Mouse (Mus musculus) CD8-positive naive resting alpha-beta T cell, adult 2 months (primary cell): ENCODE results near the gene Pum1.
"Not testable (repeated sequence)": the region's sequence is repeated elsewhere in the genome, so short reads cannot be mapped to it uniquely, and the experiment has no call there.

Experiments used
- DNase-seq, 2 experiments: peaks; one replicate each; pipeline ENCODE4 v3.0.0; 2022; ENCODE audit warnings: low read depth in 2 of 2, low spot score in 2 of 2

Gene Pum1

DNA sequence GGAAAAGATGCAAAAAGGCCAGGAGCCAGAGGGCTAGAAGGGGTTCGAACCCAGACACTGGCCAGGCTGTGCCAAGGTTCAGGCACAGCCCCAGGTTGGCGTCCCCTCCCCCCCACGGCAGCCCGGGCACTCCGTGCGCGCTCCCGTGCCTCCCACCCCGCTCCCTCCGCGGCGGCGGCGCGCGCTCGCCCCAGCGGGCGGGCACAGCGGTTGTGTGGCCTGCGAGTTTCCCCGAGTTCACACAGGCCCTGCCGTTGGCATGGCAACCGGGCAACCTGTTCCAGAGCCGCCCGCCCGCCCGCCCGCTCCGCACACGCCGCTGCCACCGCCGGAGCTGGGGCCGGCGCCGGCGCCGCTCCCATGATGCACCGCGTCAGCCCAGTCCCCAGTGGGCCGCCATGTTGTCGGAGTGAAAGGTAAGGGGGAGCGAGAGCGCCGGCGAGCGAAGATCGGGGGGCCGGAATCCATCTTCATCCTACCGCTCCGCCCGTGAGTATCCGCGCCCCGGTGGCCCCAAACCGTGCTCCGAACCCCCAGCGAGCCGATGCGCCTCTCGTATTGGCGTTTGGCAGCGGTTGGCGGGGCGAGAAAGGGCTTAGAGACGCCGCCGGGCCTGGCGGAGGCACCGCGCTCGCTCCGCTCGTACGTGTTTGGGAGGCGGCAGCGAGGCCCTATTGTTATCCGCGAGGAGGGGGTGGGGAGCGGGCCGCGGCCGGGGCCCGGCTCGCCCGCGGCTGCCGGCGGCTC lies at the start of gene Pum1:
Gene Pum1 (plus strand): TSS at position 343 of the 747 bp plus-strand sequence.
- DNase-seq, result peak; percentile 75 to 79

DNA sequence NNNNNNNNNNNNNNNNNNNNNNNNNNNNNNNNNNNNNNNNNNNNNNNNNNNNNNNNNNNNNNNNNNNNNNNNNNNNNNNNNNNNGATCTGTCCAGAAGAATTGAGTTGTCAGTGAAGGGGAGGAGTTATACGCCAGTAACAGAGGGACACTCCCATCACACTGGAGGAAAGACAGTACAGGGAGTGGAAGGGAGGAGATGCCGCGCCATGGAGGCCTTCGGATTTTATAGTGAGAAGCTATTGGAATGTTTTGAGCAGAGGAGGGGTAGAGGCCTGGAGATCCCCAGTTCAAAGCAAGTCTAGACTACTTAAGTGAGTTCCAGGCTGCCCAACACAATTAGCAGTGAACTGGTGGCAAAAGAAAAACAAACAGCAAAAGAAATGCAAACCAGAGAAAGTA lies 33.7 kb upstream of the Pum1 start:
- DNase-seq, result no peak

DNA sequence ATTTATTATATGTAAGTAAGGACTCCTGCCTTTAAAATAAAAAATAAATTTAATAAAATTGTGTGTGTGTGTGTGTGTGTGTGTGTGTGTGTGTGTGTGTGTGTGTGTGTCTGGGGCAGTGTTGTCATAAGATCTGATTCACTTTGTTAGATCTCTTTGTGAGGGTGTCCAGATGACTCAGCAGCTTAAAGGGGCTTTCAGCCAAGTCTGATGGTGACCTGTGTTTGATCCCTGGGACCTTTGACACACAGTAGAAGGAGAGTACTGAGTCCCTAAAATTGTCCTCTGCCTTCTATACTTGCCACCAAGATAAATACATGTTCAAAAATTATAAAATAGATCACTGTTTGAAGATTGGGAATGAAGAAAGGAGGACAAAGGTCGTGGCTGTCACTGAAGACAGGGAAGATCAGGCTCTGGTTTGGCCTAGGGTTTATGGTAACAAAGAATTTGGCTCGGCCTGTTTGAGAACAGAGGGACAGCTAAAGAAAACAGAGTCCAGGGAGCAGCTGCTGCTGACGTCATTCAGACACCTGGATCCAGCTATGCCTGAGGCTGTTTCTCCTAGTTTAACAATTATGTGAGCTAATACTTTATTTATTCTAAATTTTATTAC lies 32.8 kb upstream of the Pum1 start:
- DNase-seq, result no peak

DNA sequence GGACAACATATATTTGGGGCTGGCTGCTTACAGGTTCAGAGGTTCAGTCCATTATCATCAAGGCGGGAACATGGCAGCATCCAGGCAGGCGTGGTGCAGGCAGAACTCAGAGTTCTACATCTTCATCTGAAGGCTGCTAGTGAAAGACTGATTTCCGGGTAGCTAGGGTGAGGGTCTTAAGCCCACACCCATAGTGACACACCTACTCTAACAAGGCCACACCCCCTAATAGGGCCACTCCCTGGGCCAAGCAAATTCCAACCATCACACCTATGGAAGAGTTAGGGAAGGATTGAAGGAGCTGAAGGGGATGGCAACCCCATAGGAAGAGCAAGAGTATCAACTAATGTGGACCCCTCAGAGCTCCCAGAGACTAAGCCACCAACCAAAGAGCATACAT lies 28.0 kb upstream of the Pum1 start:
- DNase-seq, result not testable (repeated sequence)

DNA sequence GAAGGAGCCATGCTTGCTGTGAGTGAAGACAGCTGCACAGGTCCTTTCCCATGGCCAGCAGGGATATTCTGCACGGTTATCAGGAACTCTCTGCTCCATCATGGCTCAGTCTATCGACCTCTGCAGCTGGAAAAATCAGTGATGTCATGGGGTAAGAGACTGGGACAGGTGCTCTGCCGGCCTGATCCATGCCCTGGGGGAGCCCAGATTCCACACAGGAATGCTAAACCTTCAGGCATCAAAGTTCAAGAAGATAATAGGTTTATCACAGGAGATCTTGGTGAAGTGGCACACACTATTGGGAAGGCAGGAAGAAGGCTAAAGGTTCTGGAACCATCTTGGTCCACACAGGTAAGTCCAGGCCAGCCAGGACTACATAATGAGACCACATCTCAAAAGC lies 26.4 kb upstream of the Pum1 start:
- no peak for DNase-seq

DNA sequence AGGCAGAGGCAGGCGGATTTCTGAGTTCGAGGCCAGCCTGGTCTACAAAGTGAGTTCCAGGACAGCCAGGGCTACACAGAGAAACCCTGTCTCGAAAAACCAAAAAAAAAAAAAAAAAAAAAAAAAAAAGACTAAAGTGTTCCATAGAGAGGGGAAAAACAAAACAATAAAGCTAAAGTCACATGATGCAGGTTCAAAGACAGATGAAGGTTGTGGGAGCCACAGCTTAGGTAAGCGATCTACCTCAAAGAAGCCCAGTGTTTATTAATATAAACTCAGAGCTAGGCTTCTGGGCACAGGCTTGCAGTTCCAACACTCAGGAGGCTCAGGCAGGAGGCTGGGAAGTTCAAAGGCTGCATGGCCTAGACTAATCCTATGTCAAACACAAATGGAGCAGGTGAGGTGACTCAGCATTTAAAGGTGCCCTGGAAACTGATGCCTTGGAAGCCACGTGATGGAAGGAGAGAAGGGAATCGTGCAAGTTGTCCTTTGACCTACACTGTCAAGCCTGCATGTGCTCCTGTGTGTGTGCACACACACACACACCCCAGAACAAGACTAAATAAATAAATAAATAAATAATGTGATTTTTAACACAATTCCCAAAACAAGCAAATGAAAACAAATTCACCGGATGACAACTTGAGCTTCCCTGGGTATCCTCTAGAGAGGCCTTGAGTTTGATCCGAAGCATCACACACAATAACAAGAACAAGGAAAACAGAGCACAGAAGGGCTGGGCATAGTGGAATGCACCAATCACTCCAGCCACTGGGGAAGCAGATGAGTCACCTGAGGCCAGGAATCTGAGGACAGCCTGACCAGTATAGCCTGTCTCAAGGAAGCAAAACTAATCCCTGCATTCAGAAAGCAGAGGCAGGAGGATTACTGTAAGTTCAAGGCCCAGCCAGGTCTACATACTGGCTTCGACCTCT lies 25.4 kb upstream of the Pum1 start:
- DNase-seq, result no peak

DNA sequence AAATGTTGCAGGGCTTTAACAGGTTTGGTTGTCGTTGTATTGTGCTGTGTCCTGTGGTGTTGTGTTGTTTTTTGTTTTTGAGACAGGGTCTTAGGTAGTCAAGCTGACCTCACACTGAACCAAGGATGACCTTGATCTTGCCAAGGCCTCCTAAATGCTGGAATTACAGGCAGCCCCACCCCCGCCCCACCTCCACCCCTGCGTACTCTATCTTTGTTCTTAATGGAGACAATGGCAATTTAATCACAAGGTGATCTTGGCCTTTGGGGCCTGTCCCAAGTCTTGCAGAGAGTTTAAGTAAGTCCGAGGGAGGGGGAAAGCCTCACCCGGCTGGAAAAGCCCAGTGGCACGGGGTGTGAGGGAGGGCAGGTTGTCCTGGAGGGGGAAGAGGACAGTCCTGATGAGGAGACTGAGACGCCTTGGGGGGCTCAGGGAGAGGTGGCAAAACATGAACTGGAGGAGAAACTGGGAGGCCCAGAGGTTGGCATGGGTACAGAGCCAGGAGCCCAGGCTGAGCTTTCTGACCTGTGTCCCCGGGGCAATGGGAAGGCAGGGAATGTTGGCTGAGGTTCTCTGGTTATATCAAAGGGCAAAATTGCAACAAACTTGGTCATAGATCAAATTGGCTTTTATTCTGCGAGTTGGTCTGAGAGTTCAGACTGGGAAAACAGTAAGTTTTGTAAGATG lies 22.9 kb upstream of the Pum1 start:
- DNase-seq, result no peak

DNA sequence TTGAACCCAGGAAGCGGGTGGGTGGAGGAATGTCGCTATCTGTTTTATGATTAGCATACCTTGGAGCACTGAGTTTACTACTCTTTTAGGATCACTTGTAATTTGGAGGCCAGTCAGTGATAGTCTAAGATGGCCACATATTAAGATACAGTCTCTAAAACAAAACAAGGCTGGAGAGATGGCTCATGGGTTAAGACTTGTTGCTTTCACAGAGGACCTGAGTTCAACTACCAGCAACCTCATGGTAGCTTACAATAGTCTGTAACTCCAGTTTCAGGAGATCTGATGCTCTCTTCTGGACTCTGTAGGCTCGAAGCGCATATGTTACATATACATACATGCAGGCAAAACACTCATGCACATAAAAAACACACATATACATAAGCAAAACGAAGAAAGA lies 20.7 kb upstream of the Pum1 start:
- no peak for DNase-seq

DNA sequence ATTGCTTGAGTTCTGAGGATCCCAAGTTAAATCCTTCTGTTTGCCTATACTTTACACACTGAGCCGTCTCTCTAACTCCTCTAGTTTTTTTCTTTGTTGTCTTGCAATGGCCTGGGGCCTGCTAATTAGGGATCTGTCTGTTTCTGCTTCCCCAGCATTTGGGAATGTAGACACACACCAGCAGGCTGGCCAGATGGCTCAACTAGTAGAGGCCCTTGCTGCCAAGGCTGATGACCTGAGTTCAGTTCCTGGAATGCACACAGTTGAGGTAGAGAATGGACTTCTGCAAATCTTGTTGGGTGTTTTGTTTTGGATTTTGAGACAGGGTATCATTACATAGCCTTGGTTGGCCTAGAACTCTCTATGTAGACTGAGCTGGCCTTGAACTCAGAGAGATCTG lies 17.7 kb upstream of the Pum1 start:
- DNase-seq, result no peak

DNA sequence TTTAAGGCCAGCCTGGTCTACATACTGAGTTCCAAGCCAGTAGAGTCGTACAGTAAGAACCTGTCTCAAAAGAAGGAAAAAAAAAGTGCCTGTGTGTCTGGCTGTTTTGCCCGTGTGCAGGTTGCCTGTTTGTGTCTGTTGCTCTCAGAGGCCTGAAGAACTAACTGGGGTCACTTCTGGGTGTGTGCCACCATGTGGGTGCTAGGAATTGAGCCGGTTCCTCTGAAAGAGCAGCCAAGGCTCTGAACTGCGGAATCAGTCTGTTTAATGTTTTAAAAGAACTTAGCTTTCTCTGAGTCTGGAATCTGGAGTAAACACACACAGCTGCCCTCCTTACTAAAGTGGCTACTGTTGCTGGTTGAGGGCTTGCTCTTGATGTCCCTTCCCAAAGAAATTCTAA lies 11.8 kb upstream of the Pum1 start:
- DNase-seq, result no peak

DNA sequence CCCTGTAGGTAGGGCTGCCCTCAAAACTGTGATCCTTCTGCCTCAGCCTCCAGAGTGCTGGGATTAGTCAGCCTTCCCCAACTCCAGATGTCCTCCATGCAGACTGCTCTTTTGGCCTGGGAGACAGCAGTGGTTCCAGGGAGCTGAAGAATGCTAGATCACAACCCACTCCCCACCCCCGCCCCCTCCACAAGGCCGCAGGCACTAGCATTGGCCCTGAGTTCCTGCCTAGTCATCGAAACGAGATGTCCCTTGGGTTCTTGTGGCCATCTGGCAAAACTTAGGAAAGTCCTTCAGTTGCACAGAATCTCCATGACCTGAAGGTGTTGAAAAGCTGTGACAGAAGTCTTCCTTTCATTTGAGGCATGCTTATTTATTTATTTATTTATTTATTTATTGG lies 10.6 kb upstream of the Pum1 start:
- no peak for DNase-seq

DNA sequence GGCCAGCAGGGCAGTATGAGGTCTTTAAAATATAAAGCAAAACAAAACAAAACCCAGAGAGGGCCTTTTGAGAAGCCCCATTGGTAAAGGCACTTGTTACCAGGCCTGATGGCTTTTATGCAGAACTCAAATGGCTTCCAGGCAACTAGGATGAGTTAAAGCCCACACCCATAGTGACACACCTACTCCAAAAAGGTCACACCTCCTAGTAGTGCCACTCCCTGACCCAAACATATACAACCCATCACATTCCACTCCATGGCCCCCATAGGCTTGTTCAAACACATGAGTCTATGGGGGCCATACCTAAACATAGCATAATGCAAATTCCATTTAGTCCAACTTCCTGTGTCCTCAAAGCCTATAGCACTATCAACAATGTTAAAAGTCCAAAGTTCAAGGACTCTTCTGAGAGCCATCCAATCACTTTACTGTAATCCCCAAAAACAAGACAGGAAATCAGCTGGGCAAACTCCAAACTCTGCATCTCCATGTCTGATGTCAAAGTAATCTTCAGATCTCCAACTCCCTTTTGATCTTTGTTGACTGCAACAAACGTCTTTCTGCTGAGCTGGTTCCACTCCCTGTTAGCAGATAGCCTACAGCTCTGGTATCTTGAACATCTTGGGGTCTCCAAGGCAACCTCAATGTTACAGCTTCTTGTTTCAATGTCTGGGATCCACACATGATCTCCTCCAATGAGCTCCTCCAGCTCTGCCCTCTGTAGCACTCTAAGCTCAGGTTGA lies 5.1 kb upstream of the Pum1 start:
- DNase-seq, result no peak

DNA sequence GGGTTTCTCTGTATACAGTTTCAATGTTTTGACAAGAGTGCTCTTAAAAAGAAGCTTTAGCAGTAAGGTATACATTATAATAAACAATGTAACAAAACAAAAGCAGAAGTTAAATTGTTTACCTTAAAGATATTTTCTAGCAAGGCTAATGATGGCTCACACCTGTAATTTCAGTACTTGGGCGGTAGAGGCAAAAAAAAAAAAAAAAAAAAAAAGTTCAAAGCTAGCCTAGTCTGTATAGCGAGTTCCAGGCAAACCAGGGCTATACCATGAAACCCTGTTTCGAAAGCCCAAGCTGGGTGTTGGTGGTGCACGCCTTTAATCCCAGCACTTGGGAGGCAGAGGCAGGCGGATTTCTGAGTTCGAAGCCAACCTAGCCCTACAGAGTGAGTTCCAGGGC lies 3.7 kb upstream of the Pum1 start:
- no peak for DNase-seq

DNA sequence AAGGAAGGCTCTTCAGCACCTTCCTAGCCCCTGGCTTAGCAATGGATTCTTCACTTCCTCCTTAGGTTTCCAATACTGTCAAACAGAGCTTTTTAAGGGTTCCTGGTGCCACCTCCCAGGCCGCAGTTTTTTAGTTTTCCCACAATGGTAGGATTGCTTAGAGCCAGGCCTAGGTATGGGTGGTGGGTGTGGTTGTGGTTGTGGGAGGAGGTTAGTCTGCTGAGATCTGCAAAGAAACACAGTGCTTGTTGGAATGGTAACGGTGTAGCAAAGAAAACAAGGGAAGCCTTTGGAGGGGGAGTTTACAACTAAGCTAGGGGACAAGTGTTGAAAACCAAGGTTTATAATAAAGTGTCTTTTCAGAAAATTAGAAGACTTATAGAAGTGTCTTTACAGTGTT lies 3.0 kb upstream of the Pum1 start:
- DNase-seq, result no peak

DNA sequence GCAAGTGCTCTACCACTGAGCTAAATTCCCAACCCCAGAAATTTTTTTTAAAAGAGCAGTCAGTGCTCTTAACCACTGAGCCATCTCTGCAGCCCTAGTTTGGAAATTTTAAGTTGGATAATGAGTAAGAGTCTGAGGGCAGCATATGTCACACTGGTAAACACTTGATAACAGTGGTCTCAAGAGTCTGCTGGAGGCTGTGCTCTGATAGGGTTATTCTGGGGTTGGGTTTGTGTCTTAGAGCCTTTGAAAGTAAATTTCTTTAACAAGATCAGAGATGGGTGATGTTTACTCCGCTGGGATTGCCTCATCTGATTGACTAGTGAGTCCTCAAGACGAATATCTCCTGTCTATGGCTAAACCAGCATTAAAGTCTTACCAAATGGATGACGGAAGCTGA lies 2.0 kb upstream of the Pum1 start:
- no peak for DNase-seq

DNA sequence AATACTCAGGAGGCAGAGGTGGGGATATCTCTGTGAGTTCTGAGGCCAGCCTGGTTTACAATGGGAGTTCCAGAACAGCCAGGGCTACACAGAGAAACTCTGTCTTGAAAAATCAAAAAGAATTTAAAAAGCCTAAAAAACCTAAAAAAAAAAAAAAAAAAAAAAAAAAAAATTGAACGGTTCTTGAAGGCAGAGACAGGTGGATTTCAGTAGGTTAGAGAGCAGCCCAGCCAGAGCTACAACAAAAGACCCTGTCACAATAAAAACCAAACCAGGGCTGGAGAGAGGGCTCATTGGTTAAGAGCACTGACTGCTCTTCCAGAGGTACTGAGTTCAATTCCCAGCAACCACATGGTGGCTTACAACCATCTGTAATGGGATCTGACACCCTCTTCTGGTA lies 816 bp upstream of the Pum1 start:
- not testable (repeated sequence) for DNase-seq

DNA sequence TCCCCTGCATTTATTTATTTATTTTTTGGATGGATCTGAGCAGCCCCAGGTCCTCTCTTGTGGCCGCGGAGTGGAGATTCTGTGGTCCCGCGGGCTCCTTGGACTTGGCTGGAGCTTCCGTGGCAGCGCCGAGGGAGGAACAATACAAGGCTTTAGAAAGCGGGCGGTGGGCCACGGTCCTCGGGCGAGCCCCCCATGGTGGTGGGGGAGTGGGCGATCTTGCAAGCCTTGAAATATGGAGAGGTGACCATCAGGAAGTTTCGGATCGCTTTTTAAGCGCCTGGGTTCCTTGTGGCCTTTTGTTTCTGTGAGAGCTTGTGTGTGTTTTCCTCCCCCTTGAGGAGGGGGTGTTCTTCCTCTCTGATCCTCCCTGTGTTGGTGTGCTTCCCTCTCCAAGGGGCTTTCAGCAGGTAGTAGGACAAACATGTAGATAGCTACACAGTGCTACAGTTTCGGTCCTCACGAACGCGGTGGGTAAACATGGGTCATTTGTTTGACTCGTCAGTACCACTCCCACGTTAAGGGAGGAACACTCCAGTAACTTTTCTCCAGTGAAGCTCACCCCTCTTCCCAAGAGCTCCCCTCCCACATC lies 785 bp downstream of the Pum1 start:
- DNase-seq, result peak in 1 of 2 experiments; percentile 7

DNA sequence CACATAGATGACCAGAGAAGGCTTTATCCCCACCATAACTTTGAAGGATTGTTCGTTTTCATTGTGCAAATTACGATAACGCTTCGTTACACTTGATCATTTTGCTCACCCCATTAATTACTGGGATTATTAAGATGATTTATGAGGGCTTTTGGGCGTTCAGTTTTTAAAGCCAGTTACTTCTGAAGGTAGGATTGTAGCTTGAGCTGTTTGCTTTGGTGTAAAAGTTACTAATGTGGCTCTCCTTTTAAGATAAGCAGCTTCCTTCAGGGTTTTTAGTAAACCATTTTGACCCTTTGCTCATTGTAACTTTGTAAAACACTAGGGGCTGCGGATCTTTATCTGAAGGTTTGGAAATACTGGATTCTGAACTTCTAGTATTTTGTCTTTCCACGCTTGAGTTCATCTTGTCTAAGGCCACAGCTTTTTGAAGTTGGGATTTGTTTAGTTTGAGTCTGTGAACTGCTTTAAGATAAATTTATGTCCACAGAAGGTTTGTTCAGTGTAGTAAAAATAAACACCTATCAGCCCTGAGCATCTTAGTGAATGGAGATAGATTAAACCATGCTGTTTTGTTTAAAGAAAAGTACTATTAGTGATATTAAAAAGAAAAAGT lies 1.4 kb downstream of the Pum1 start:
- DNase-seq, result no peak

DNA sequence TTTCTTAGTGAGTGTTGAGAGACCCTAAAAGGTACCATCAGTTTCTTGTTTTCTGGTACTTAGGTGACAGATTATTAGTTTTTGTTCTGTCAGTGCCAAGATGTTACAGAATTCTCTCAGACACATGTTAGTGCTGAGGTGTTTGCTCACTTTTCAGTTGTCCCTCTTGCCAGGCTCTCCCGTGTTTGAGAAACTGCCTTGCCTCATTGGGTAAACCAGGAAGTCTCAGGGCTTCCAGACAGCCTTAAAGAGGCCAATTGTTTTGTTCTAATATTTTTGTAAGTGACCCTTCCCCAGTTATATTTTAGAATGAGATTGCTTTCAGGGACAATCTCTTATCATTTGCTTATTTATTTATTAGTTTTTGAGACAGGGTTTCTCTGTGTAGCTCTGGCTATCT lies 2.1 kb downstream of the Pum1 start:
- DNase-seq, result no peak

DNA sequence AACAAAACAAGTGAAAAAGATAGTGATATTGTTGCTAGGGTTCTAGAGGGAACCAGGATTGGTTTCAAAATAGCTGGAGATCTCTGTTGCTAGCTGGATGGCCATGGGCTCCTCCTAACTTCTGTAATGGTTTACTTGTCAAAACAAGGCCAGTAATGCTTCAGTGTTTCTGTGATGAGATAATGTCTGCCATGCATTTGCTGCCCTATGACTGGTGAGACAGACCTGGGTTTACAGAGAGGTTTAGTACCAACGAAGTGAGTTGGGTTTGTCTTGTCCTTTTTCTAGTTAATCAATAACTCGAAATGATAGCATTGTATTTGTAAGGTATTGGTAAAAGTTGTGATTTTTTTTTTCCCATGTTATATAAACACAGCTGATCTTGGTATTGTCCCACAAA lies 4.6 kb downstream of the Pum1 start:
- DNase-seq, result no peak
